Mouse (Mus musculus): ENCODE measurements around the gene Mettl23. TPM values are rescaled to one million over a fixed set of nuclear protein-coding genes. Genes with fewer than 3 reads are reported as not detected.
A peak's percentile ranks its signal among the peaks of the same experiment; 100 is the strongest.

Gene Mettl23
- polyA plus RNA-seq, 1 experiment from 2014 or later = 63.7 TPM

DNA sequence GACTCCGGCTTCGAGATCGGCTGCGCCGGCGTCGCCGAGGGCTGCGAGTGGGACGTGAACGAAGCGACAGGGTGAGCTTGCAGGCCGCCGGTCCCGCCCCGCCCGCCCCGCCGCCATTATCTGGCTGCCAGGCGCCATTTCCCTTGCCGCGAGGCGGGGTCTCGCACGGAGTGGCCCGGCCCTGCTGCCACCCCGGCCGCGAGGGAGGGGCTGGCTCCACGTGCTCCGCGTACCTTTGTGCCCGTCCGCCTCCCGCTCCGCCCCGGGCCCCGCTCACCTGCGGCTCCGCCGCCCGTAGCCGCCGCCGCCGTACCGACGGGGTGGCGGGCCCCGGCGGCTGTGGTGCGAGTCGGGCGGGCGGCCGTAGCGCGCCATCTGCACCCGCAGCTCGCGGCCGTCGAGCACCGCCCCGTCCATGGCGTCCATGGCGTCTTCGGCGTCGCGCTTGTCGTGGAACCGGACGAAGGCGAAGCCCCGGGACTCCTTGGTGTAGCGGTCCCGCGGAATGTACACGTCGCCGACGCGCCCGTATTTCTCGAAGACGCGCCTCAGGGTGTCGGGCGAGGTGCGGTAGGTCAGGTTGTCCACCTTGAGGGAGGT, 9.3 kb downstream of the Mettl23 start, which contains the start of gene Mfsd11:
Gene Mfsd11 (plus strand): TSS at position 150 of the 600 bp plus-strand sequence.
- no peaks in the 10 kb centered on the region for H3K9me3 ChIP-seq
- H3K27ac ChIP-seq = peak within 1 kb of the TSS; percentile 99
- peak within 1 kb of the TSS; percentile 99 for H3K4me3 ChIP-seq (replicated peaks)
- 0% methylated on average over 85 of the region's 91 CpGs for WGBS
- 0 out of 2 replicates have a peak, but pooled peaks cover 7% of the 10 kb centered on the region for H3K36me3 ChIP-seq
- peak; percentile 59 for ATAC-seq
- peak within 1 kb of the TSS; percentile 62 for H3K4me2 ChIP-seq (replicated peaks)
- H3K27me3 ChIP-seq (replicated peaks) = no peaks in the 10 kb centered on the region
- peak within 1 kb of the TSS; percentile 99 for H3K9ac ChIP-seq
- H3K4me1 ChIP-seq (replicated peaks) = peaks cover 12% of the 10 kb centered on the region

DNA sequence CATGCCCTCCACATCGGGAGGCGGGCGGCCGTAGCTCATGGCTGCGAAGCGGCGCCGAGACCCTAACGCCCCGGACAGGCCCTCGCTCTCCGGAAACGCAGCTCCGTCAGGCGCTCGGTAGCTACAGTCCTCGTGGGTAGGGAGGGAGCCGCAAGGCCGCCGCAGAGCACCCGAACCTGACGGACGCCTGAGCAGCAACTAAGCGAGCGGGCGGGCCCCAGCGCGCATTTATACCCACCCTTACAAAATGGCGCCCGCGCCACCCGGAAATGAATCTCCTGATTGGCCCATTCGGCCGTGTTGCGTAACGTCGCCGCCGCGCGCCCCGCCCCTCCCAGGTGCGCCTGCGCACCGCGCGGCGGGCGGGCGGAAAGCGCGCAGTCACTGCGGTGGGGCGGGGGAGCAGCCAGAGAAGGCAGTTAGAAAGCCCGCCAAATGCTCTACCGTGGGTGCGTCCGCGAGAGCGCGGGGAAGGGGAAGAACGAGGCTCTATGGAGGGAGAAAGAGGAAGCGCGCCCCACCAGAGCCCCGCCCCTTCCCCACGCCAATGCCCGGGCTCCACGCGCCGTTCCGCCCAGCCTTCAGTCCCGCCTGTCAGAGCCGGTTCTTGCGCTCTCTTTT, 9.9 kb downstream of the Mettl23 start, which contains the start of gene Srsf2:
Gene Srsf2 (minus strand): TSS at position 204 of the 621 bp plus-strand sequence.
- ATAC-seq = peak; percentile 90
- Histone ChIP-seq H3K36me3 (0 out of 2 replicates have a peak, but pooled peaks cover 7% of the 10 kb centered on the region), H3K27me3 (replicated peaks) (no peaks in the 10 kb centered on the region), H3K27ac (peak within 1 kb of the TSS; percentile 99), H3K4me2 (replicated peaks) (peak within 1 kb of the TSS; percentile 62), H3K9me3 (no peaks in the 10 kb centered on the region), H3K9ac (peak within 1 kb of the TSS; percentile 99), H3K4me1 (replicated peaks) (peaks cover 12% of the 10 kb centered on the region), H3K4me3 (replicated peaks) (peak within 1 kb of the TSS; percentile 99)
- under 1% methylated on average over 66 of the region's 74 CpGs for WGBS

DNA sequence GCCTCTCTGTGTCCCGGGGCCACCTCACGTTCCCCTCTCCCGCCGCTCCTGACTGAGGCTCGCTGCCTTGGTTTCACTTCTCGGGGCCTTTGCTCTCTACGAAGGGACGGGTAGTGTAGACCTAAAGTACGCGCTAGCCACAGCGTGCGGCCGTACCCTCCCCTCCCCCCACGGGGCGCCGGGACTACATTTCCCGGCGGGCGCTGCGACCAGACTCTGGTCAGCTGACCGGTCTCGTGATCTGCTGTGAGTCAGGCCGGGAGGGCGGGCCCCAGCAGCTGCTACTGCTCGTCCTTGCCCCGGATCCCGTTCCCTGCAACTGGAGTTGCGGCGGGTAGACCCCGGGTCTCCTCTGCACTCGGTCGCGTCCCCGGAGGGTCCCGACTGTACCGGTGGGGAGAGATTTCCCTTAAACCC, 10.4 kb downstream of the Mettl23 start:
- Histone ChIP-seq H3K9ac (peak overlapping the region; percentile 71), H3K9me3 (no peaks in the 10 kb centered on the region), H3K27me3 (replicated peaks) (no peaks in the 10 kb centered on the region), H3K36me3 (0 out of 2 replicates have a peak, but pooled peaks cover 6% of the 10 kb centered on the region), H3K4me3 (replicated peaks) (peak overlapping the region; percentile 99), H3K4me1 (replicated peaks) (peaks cover 12% of the 10 kb centered on the region), H3K27ac (peak overlapping the region; percentile 99), H3K4me2 (replicated peaks) (peak overlapping the region; percentile 59)
- WGBS = 0% methylated on average over 36 of the region's 36 CpGs
- ATAC-seq = peak; percentile 90

DNA sequence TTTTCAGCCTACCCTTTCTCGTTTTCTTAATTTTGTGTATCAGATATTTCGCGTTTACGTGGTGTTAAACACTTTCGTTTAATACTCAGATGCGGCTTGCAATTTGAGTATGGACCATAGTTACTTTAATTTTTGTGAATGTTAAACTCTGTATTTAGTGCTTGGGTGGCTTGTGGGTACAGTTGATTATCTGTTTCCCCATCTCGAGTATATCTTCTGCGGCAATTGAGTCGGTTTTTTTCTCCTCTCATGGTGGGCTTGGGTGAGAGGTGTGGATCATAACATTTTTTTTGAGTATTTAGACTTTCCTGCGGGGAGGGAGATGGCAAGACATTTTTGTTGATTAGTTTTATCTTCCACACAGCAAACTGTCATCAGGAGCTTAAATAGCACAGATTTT, 11.2 kb downstream of the Mettl23 start:
- peaks cover 12% of the 10 kb centered on the region for H3K4me1 ChIP-seq (replicated peaks)
- no peak for ATAC-seq
- H3K27ac ChIP-seq = no peak overlapping the region
- peak overlapping the region; percentile 71 for H3K9ac ChIP-seq
- H3K4me2 ChIP-seq (replicated peaks) = peak overlapping the region; percentile 59
- WGBS = 29% methylated on average over 10 of the region's 10 CpGs
- no peaks in the 10 kb centered on the region for H3K9me3 ChIP-seq
- peaks cover 6% of the 10 kb centered on the region; the same call in 1 of the 2 replicates for H3K36me3 ChIP-seq
- H3K27me3 ChIP-seq (replicated peaks) = no peaks in the 10 kb centered on the region
- peak overlapping the region; percentile 99 for H3K4me3 ChIP-seq (replicated peaks)

DNA sequence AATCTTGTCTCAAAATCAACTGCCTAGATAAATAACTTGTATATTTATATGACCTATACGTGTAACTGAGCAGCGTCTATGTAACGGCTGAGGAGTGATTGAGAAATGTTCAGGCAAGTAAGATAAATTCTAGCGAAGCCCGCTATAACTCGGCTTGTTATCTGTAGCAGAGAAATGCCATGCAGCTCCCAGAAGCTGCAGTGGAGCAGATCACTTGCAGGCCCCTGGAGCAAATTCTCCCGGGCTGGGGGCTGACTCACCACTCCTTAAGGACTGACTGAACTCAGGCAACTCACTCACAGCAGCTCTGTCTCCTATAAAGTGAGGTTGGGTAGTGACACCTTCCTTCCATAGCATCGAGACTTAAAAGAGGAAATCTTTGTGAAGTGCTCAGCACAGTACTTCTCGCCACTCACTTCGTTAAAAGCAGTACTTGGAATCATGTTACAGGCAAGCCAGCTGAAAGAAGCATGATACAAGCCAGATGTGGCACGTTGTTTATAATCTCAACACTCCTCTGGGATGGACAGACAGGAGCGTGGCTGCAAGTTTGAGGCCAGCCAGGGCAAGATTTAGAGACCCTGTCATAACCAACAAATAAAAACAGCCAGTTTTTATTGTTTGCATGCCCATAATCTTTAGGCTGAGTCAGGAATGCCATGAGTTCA, 14.2 kb downstream of the Mettl23 start:
- Histone ChIP-seq H3K4me2 (replicated peaks) (no peak overlapping the region), H3K4me1 (replicated peaks) (peaks cover 7% of the 10 kb centered on the region), H3K27me3 (replicated peaks) (no peaks in the 10 kb centered on the region), H3K9me3 (no peaks in the 10 kb centered on the region), H3K4me3 (replicated peaks) (no peak overlapping the region), H3K36me3 (peaks cover 6% of the 10 kb centered on the region; the same call in 1 of the 2 replicates), H3K27ac (no peak overlapping the region), H3K9ac (no peak overlapping the region)
- ATAC-seq = no peak
- WGBS = 52% methylated on average over 12 of the region's 12 CpGs

DNA sequence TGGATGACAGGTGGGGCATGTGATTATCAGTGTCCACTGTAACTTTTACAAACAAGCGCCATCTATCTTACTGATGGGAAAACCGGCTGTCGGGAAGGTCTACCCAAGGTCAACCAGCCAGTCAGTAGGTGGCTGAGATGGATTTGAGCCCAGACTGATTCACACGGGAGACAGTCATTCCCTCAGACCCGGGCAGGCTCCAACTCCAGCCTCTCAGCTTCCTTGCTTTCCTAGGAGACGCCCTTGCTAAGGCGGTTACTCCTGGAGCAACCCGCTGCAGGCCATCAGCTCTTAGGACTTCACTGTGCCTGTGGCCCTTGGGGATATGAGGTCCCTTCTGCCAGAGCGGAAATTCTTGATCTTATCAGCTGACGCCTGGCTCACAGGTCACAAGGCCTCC, 21.4 kb downstream of the Mettl23 start:
- Histone ChIP-seq H3K27ac (no peak overlapping the region), H3K36me3 (peaks cover 25% of the 10 kb centered on the region), H3K4me2 (replicated peaks) (no peak overlapping the region), H3K27me3 (replicated peaks) (no peaks in the 10 kb centered on the region), H3K4me3 (replicated peaks) (no peak overlapping the region), H3K4me1 (replicated peaks) (no peaks in the 10 kb centered on the region), H3K9me3 (no peaks in the 10 kb centered on the region), H3K9ac (no peak overlapping the region)
- no peak for ATAC-seq
- WGBS = 66% methylated on average over 10 of the region's 10 CpGs

DNA sequence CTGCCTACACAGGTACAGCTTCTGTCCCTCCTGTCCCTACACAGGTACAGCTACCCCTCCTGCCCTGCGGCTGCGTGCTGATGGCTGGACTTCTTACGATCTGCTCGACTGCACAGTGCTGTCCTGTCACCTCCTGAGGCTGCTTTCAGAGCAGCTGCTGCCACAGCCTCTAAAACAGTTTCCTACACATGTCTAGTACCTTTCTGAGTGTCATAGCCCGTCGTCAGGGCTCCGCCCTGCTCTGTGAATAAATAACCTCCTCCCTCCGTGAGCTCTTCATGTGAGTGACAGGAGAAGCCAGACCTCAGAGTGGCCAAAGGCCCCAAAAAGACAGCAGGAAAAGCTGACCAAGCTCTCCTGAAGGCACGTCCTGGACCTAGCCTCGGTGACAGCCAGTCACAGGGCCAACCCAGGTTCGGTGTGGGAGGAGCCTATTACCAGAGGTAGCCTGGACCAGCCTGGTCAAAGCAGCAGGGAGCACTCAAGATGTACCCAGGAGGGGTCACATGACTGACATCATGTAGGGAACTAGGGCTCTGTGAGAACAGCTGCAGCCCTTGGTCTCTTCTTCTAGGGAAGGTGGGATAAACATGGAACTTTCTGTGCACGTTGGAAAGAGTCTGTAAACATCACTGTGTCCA, 23.0 kb downstream of the Mettl23 start:
- Histone ChIP-seq H3K4me3 (replicated peaks) (no peak overlapping the region), H3K9ac (no peak overlapping the region), H3K36me3 (peaks cover 29% of the 10 kb centered on the region), H3K27me3 (replicated peaks) (no peaks in the 10 kb centered on the region), H3K9me3 (no peaks in the 10 kb centered on the region), H3K4me2 (replicated peaks) (no peak overlapping the region), H3K4me1 (replicated peaks) (no peaks in the 10 kb centered on the region), H3K27ac (no peak overlapping the region)
- 68% methylated on average over 12 of the region's 12 CpGs for WGBS
- 0 out of 2 replicates have a peak, but pooled peaks have one; percentile 25 for ATAC-seq

DNA sequence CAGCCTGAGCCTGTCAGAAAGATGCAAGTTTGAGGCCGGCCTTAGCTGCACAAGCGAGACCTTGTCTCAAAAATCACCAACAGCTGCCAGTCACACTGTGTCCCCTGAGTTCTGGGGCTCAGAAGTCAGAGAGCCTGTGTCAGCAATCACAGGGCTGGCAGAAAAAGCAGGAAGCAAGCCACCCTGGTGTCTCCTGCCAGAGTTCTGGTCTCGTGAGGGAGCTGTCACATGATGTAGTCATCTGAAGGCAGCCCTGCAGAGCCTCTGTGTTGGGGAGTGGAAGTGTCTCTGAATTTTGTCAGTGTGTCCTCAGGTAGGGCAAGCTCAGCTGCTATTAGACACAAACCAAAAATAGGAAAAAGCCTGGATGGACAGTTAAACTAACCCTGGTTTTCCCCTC, 25.1 kb downstream of the Mettl23 start:
- no peak overlapping the region for H3K4me2 ChIP-seq (replicated peaks)
- H3K9ac ChIP-seq = no peak overlapping the region
- no peak overlapping the region for H3K4me3 ChIP-seq (replicated peaks)
- no peaks in the 10 kb centered on the region for H3K9me3 ChIP-seq
- peaks cover 24% of the 10 kb centered on the region for H3K36me3 ChIP-seq
- WGBS = 81% methylated on average over 3 of the region's 3 CpGs
- no peaks in the 10 kb centered on the region for H3K27me3 ChIP-seq (replicated peaks)
- ATAC-seq = no peak
- no peak overlapping the region for H3K27ac ChIP-seq
- no peaks in the 10 kb centered on the region for H3K4me1 ChIP-seq (replicated peaks)

DNA sequence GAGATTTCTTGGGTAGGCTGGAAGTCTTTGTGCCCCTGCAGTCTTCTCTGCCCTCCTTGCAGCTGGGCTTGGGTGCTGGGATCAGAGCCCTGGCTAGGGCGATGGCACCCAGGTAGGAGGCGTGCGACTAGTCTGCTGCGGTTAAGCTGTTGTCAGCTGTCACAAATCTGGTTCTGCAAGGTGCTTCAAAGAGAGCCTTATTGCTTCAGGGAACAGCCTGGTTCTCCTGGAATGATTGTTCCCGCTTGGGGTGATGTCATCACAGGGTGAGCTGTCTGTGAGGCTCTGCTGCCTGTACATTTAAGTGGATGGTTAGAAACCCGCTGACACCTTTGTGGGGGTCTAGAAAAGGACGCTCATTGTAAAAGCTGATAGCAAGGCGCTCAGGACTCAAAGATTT, 26.1 kb downstream of the Mettl23 start:
- Histone ChIP-seq H3K4me1 (replicated peaks) (no peaks in the 10 kb centered on the region), H3K27me3 (replicated peaks) (no peaks in the 10 kb centered on the region), H3K4me2 (replicated peaks) (no peak overlapping the region), H3K36me3 (peaks cover 22% of the 10 kb centered on the region), H3K9ac (no peak overlapping the region), H3K27ac (no peak overlapping the region), H3K9me3 (no peaks in the 10 kb centered on the region), H3K4me3 (replicated peaks) (no peak overlapping the region)
- ATAC-seq = no peak
- 77% methylated on average over 8 of the region's 8 CpGs for WGBS

DNA sequence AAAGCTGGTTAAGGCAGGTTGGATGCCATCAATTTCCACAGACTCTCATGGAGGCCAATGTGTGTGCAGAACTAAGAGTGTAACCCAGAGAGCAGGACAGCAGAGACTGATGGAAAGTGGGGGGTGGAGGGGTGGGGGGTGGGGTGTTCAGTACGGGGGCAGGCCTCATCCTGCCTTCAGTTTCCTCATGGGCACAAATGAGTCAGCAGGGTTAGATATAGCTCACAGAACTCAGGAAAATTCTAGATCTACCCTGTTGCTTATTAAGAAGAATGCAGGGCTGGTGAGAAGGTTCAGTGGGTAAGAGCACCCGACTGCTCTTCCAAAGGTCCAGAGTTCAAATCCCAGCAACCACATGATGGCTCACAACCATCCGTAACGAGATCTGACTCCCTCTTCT, 26.6 kb downstream of the Mettl23 start:
- no peak overlapping the region for H3K9ac ChIP-seq
- H3K36me3 ChIP-seq = peaks cover 26% of the 10 kb centered on the region
- H3K4me2 ChIP-seq (replicated peaks) = no peak overlapping the region
- no peaks in the 10 kb centered on the region for H3K9me3 ChIP-seq
- no peak for ATAC-seq
- no peak overlapping the region for H3K4me3 ChIP-seq (replicated peaks)
- H3K27me3 ChIP-seq (replicated peaks) = no peaks in the 10 kb centered on the region
- 95% methylated on average over 4 of the region's 4 CpGs for WGBS
- no peak overlapping the region for H3K27ac ChIP-seq
- no peaks in the 10 kb centered on the region for H3K4me1 ChIP-seq (replicated peaks)

DNA sequence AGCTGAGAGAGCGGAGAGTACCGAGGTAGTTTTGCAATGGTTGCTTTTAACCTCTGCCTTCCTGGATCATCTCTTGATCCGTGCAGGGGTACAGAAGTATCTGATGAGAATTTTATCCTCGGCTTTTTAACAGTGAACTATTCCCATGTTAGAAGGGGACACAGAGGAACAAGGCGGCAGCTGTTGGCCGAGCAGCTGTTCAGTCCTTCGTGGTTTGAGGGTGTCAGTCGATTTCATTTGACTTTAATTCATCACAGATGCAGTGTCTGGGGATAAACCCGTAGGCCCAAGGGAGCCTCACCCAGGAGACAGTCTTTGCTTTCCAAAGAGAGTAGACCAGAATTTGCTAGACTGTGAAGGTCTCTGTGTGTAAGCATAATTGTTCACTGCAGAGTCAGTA, 28.5 kb downstream of the Mettl23 start:
- Histone ChIP-seq H3K9me3 (no peaks in the 10 kb centered on the region), H3K36me3 (peaks cover 17% of the 10 kb centered on the region)
- no peak for ATAC-seq

DNA sequence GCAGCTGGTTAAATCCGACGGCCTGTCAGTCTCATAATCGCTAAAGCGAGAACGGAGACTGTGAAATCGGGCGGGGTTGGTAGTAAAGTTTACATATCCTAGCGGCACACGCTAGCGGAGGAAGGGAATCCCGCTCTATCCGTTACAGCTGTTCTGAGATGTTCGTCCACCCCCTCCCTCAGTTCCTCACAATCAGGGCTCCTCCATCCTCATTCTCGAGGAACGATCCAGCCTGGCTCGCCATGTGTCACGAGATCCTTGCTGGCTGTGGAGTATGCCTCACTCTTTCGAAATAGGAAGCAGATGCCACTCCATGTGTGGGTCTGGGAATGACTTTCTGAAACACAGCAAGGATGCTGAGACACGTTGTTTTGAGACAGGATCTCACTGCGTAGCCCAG, 30.9 kb downstream of the Mettl23 start:
- Histone ChIP-seq H3K27me3 (replicated peaks) (no peaks in the 10 kb centered on the region), H3K36me3 (peaks cover 17% of the 10 kb centered on the region), H3K4me3 (replicated peaks) (no peak overlapping the region), H3K27ac (no peak overlapping the region), H3K9me3 (no peaks in the 10 kb centered on the region), H3K9ac (no peak overlapping the region), H3K4me1 (replicated peaks) (no peaks in the 10 kb centered on the region), H3K4me2 (replicated peaks) (no peak overlapping the region)
- ATAC-seq = no peak
- 85% methylated on average over 20 of the region's 20 CpGs for WGBS

More for the DNA sequence above, 28.5 kb downstream of the Mettl23 start:
- H3K4me1 ChIP-seq (replicated peaks) = no peaks in the 10 kb centered on the region
- H3K4me3 ChIP-seq (replicated peaks) = no peak overlapping the region
- no peak overlapping the region for H3K4me2 ChIP-seq (replicated peaks)
- no peaks in the 10 kb centered on the region for H3K27me3 ChIP-seq (replicated peaks)
- H3K27ac ChIP-seq = no peak overlapping the region
- H3K9ac ChIP-seq = no peak overlapping the region
- 90% methylated on average over 9 of the region's 9 CpGs for WGBS
